In the genomic region with DNA sequence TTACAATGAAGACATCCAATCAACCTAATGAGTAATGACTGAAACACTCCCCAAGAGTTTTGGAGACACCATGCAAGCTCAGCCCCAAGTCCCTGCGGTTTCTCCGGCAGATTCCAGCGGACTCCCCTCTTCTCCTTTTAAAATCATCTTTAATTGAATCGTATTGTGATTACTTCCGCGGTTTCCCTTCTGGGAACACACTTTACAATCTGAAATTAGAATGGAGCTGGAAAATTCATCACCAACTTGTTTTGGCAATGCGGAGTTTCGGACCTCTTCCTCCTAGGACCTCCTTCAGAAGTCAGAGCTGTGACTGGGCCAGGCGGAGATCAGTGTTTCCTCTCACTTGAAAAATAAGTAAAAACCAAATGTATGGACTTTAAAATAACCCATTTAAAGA, we compare ENCODE assay signal across 23 mouse cellular contexts.
DNase-seq lines count a peak whose midpoint lies in the region; ATAC-seq and TF ChIP-seq lines count a peak whose summit lies in the region.
"Had no signal": no experiment of that assay in that cellular context is flagged by ENCODE, and none has a peak within 500 bp of the region (broad histone marks: within the 10 kb centered on the region; RNA-seq: fewer than 3 reads in every experiment).

No protein-coding gene starts in this region.

- H3K79me2 ChIP-seq in heart, adult 2 months (replicated peaks; ENCODE audit: control insufficient read depth, insufficient read depth, low read length), result no peaks in the 10 kb centered on the region

- ATAC-seq in intestine, embryonic 14.5 days (replicated peaks; ENCODE audit: low FRiP score, low TSS enrichment, low read depth), result no peak
- no peak for ATAC-seq in intestine, postnatal 0 days
- ATAC-seq: CD4-positive, CD25-positive, alpha-beta regulatory T cell, adult 4 months; forebrain, embryonic 16.5 days; hindbrain, postnatal 0 days had no signal

- peaks cover 13% of the 10 kb centered on the region for H3K4me1 ChIP-seq in heart, adult 2 months (ENCODE audit: control insufficient read depth, insufficient read depth, low read length)
- peaks cover 45% of the 10 kb centered on the region for H3K4me1 ChIP-seq in intestine, embryonic 14.5 days (replicated peaks; ENCODE audit: control insufficient read depth, insufficient read depth, low read length)
- H3K4me1 ChIP-seq in intestine, postnatal 0 days (replicated peaks; ENCODE audit: control insufficient read depth, insufficient read depth, low read length), result peaks cover 10% of the 10 kb centered on the region
- peaks cover 5% of the 10 kb centered on the region for H3K4me1 ChIP-seq in testis, adult 2 months (ENCODE audit: control insufficient read depth, insufficient read depth, low read length)

- H3K27ac ChIP-seq in heart, adult 2 months, result peak overlapping the region; percentile 87
- peak overlapping the region; percentile 22 for H3K27ac ChIP-seq in intestine, embryonic 14.5 days (ENCODE audit: low read depth)
- no peak overlapping the region for H3K27ac ChIP-seq in intestine, postnatal 0 days (ENCODE audit: low read depth, low read length)
- H3K27ac ChIP-seq in testis, adult 2 months (ENCODE audit: control insufficient read depth, insufficient read depth, low read depth, low read length), result peak overlapping the region; percentile 3; the same call in 1 of the 2 replicates
- H3K27ac ChIP-seq: embryonic facial prominence, embryonic 13.5 days; forebrain, embryonic 12.5 days; hindbrain, embryonic 12.5 days; hindbrain, postnatal 0 days had no signal

- TF ChIP-seq EP300 in heart, adult 2 months (IDR thresholded peaks at IDR 0.05; ENCODE audit: insufficient read depth, low read depth, low read length), result 0 out of 2 replicates have a peak, but pooled peaks have one; percentile 12

- H3K27me3 ChIP-seq in heart, adult 2 months (ENCODE audit: control insufficient read depth, insufficient read depth, low read length), result no peaks in the 10 kb centered on the region
- H3K27me3 ChIP-seq in intestine, embryonic 14.5 days (replicated peaks; ENCODE audit: control insufficient read depth, insufficient read depth, low read length), result no peaks in the 10 kb centered on the region
- H3K27me3 ChIP-seq in intestine, postnatal 0 days (replicated peaks; ENCODE audit: control insufficient read depth, insufficient read depth, low read length), result no peaks in the 10 kb centered on the region
- H3K27me3 ChIP-seq in testis, adult 2 months (ENCODE audit: control insufficient read depth, insufficient read depth, low read length), result no peaks in the 10 kb centered on the region
- H3K27me3 ChIP-seq: embryonic facial prominence, embryonic 13.5 days; forebrain, embryonic 12.5 days; heart, embryonic 13.5 days; hindbrain, embryonic 12.5 days had no signal

- H3K9me3 ChIP-seq in intestine, embryonic 14.5 days (ENCODE audit: control insufficient read depth, low read length), result 0 out of 2 replicates have a peak, but pooled peaks cover 5% of the 10 kb centered on the region
- H3K9me3 ChIP-seq in intestine, postnatal 0 days (ENCODE audit: control insufficient read depth), result no peaks in the 10 kb centered on the region
- H3K9me3 ChIP-seq: embryonic facial prominence, embryonic 13.5 days; heart, embryonic 13.5 days had no signal

- 55% methylated on average over 9 of the region's 9 CpGs for WGBS in heart, adult 2 months
- 89% methylated on average over 9 of the region's 9 CpGs for WGBS in intestine, embryonic 14.5 days
- WGBS in intestine, postnatal 0 days, result 87% methylated on average over 9 of the region's 9 CpGs

- H3K4me2 ChIP-seq in intestine, embryonic 14.5 days (ENCODE audit: low read length), result no peak overlapping the region
- H3K4me2 ChIP-seq in intestine, postnatal 0 days (replicated peaks; ENCODE audit: low read depth), result no peak overlapping the region
- H3K4me2 ChIP-seq: embryonic facial prominence, embryonic 13.5 days; forebrain, embryonic 12.5 days; heart, embryonic 13.5 days; hindbrain, embryonic 12.5 days had no signal

- DNase-seq in gastrocnemius, adult 18-20 months (ENCODE audit: low spot score), result peak; percentile 7
- DNase-seq in gastrocnemius, postnatal 10 days, result no peak
- DNase-seq in heart, adult 2 months, result peak in 1 of 2 experiments; percentile 24
- no peak for DNase-seq in heart, postnatal 4 days
- DNase-seq in intestine, embryonic 14.5 days (ENCODE audit: low spot score), result no peak
- no peak for DNase-seq in testis, postnatal 10 days (ENCODE audit: low spot score)
- DNase-seq: adrenal gland, postnatal 10 days; B cell, adult 2 months; cerebellum, adult 11-12 months; cerebellum, adult 9-10 months; cerebellum, postnatal 36 days; kidney, adult 11 months; kidney, adult 9 months had no signal

- no peak for TF ChIP-seq CTCF in heart, adult 2 months (IDR thresholded peaks at IDR 0.05)
- TF ChIP-seq CTCF in intestine, postnatal 0 days (IDR thresholded peaks at IDR 0.05; ENCODE audit: low read depth), result no peak
- TF ChIP-seq CTCF in testis, adult 2 months (IDR thresholded peaks at IDR 0.05; ENCODE audit: control insufficient read depth, insufficient read depth, insufficient replicate concordance, low read depth, low read length), result no peak

- peaks cover 2% of the 10 kb centered on the region for H3K36me3 ChIP-seq in heart, adult 2 months (ENCODE audit: control insufficient read depth, insufficient read depth, low read length)
- H3K36me3 ChIP-seq in intestine, embryonic 14.5 days (ENCODE audit: control insufficient read depth, insufficient read depth, low read length), result no peaks in the 10 kb centered on the region
- H3K36me3 ChIP-seq in intestine, postnatal 0 days (ENCODE audit: control insufficient read depth, insufficient read depth), result no peaks in the 10 kb centered on the region
- no peaks in the 10 kb centered on the region for H3K36me3 ChIP-seq in testis, adult 2 months (ENCODE audit: control insufficient read depth, insufficient read depth, low read length)
- H3K36me3 ChIP-seq: embryonic facial prominence, embryonic 13.5 days; forebrain, embryonic 12.5 days; G1E; heart, embryonic 13.5 days; hindbrain, embryonic 12.5 days had no signal

- TF ChIP-seq POLR2A in heart, adult 2 months (IDR thresholded peaks at IDR 0.05; ENCODE audit: insufficient read depth, low read depth, low read length), result no peak
- TF ChIP-seq POLR2A in testis, adult 2 months (IDR thresholded peaks at IDR 0.05; ENCODE audit: control insufficient read depth, low read depth, low read length), result no peak

- no peak overlapping the region for H3K4me3 ChIP-seq in heart, adult 2 months
- H3K4me3 ChIP-seq in intestine, embryonic 14.5 days (ENCODE audit: low read depth, low read length), result no peak overlapping the region
- H3K4me3 ChIP-seq in intestine, postnatal 0 days (ENCODE audit: low read depth, low read length), result no peak overlapping the region
- H3K4me3 ChIP-seq in testis, adult 2 months (ENCODE audit: control insufficient read depth, low read depth, low read length), result no peak overlapping the region
- H3K4me3 ChIP-seq: embryonic facial prominence, embryonic 13.5 days; forebrain, embryonic 12.5 days; heart, embryonic 13.5 days; hindbrain, embryonic 12.5 days had no signal

- no peak overlapping the region for H3K9ac ChIP-seq in heart, adult 2 months (ENCODE audit: low read depth, low read length)
- no peak overlapping the region for H3K9ac ChIP-seq in intestine, embryonic 14.5 days (ENCODE audit: low read length)
- H3K9ac ChIP-seq in intestine, postnatal 0 days (ENCODE audit: low read depth, low read length), result no peak overlapping the region
- H3K9ac ChIP-seq: embryonic facial prominence, embryonic 13.5 days; forebrain, embryonic 12.5 days; heart, embryonic 13.5 days; hindbrain, embryonic 12.5 days had no signal

- intact Hi-C loops in heart, adult 2 months (cut with DNase I), result loop anchor here (2.0 to 5.0 kb wide), 2 partner anchors 25 to 95 kb away; no protein-coding TSS in a partner anchor
